Mouse (Mus musculus): ENCODE data around the gene Col12a1. TPM values are rescaled to one million over a fixed set of nuclear protein-coding genes. Genes with fewer than 3 reads are reported as not detected.

The Col12a1 gene
- polyA plus RNA-seq (2012; rRNA removed) = 6.0 and 6.4 TPM in 2 replicates

DNA sequence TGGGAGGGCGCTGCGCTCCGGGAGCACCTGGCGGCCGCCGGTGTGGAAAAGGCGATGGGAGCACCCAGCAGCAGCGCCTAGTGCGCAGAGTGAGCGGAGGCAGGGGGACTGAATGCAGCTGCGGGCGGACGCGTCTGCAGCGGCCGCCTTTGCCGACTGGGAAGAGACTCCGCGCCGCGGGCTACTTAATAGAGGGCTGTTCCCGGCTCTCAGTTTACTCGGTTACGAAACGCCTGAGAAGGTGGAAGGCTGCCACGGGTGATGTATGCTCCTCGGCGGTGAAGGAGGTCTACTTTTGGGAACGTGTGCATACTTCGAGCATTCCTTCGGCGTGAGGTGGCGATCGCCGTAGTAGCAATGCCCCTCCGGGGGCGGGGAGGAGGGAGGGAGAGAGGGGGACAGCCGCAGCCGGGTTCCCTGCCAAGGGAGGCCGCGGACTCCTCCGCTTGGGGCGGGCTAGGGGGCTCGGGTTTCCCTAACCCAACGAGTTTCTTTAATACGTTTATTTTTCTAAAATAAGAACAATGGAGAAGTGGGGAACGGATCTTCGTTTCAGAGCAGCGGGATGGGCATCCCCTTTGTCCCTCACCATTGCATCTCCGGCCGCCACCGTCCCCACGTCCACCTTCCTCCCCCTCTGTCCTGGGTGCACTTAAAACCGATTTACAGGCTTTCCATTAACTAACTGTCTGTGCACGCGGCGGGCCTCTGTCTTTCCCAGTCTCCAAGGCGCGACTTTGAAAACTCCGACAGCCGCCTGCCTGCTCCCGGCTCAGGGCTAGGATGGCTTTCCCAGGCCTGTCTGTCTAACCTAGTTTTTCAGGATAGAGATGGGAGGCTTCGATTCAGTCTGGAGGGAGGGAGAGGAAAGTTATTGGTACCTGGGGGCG, at the start of gene Col12a1:
Gene Col12a1, minus strand, starts transcription at position 351 of the 890 bp plus-strand sequence.
- DNase-seq = peak; percentile 29 to 36
- 1% methylated on average over 64 of the region's 64 CpGs for WGBS
- Histone ChIP-seq H3K4me1 (ENCODE audit: control insufficient read depth, insufficient read depth, low read length) (peaks cover 7% of the 10 kb centered on the region; the same call in 1 of the 2 replicates), H3K27me3 (ENCODE audit: control insufficient read depth, insufficient read depth, low read length) (peaks cover 3% of the 10 kb centered on the region; the same call in 1 of the 2 replicates), H3K4me3 (replicated peaks; ENCODE audit: insufficient read depth, low read depth, low read length) (peak within 1 kb of the TSS; percentile 57), H3K27ac (ENCODE audit: insufficient read depth, low read length) (no peak within 1 kb of the TSS)
- TF ChIP-seq POLR2A (IDR thresholded peaks at IDR 0.05; ENCODE audit: borderline replicate concordance, insufficient read depth, low read length) = no peak
- no peak for TF ChIP-seq CTCF (IDR thresholded peaks at IDR 0.05; ENCODE audit: borderline replicate concordance, insufficient read depth, low read depth, low read length)

DNA sequence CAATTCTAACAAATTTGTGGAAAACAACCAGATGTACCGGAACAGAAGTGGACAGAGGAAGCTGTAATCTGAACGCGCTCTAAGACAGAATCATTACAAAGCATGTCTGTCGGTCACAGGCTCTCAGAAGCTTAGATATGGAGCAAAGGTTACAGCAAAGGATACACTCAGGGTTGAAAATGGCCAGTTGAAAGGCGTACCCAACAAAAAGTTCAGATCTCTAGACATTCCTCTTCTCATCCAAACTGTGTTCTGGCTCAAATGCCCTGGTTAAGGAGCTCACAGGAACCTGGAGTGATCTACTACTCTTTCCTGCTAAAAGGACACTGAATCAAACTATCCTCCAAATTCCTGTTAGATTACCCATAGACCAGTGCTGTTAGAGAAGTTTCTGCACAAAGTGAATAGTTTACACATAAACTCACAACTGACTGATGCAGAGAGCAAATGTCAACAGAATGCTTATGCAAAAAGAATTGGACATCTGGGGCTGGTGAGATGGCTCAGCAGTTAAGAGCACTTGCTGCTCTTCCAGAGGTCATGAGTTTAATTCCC, 48.4 kb upstream of the Col12a1 start:
- Histone ChIP-seq H3K4me1 (ENCODE audit: control insufficient read depth, insufficient read depth, low read length) (no peaks in the 10 kb centered on the region), H3K4me3 (replicated peaks; ENCODE audit: insufficient read depth, low read depth, low read length) (no peak overlapping the region), H3K27me3 (ENCODE audit: control insufficient read depth, insufficient read depth, low read length) (no peaks in the 10 kb centered on the region), H3K27ac (ENCODE audit: insufficient read depth, low read length) (no peak overlapping the region)
- TF ChIP-seq CTCF (IDR thresholded peaks at IDR 0.05; ENCODE audit: borderline replicate concordance, insufficient read depth, low read depth, low read length) (no peak), POLR2A (IDR thresholded peaks at IDR 0.05; ENCODE audit: borderline replicate concordance, insufficient read depth, low read length) (no peak)
- DNase-seq = no peak
- WGBS = 94% methylated on average over 5 of the region's 5 CpGs

DNA sequence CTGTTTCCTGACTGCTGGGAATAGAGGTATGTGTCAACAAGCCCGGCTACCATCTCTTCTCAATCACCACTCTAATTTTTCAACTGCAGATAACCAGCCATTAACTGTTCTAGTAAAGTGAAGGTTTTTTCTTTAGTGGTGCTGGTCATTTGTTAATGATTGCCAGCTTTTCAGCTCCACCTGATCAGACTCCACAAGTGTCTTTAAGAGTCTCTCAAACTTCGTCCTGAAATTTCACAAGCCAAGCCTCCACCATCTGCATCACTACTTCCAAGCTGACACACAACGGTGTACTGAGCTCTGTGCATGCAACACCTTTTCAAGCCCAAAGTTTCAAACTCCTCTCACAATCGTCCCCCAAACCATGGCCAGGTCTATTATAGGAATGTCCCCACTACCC, 46.7 kb upstream of the Col12a1 start:
- Histone ChIP-seq H3K27ac (ENCODE audit: insufficient read depth, low read length) (no peak overlapping the region), H3K4me3 (replicated peaks; ENCODE audit: insufficient read depth, low read depth, low read length) (no peak overlapping the region), H3K4me1 (ENCODE audit: control insufficient read depth, insufficient read depth, low read length) (no peaks in the 10 kb centered on the region), H3K27me3 (ENCODE audit: control insufficient read depth, insufficient read depth, low read length) (no peaks in the 10 kb centered on the region)
- 89% methylated on average over 4 of the region's 4 CpGs for WGBS
- no peak for DNase-seq
- TF ChIP-seq POLR2A (IDR thresholded peaks at IDR 0.05; ENCODE audit: borderline replicate concordance, insufficient read depth, low read length) (no peak), CTCF (IDR thresholded peaks at IDR 0.05; ENCODE audit: borderline replicate concordance, insufficient read depth, low read depth, low read length) (no peak)

DNA sequence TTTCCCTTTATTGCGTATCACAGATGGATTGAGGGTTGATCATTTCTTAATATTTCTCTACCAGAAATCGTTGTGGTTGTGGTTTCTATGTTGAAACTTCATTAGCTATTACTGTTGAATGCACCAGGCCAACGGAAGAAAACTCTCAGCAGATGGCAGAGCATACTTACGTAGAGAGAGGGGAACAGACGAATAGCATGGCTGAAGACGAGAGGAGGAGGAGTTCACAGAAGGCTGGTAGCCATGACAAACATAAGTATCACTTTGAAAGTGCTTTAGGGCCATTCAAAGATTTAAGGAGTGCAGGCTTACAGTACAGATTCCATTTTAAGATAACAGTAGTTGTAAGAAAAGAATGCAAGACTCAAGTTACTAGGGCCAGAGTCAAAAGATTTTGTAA, 43.9 kb upstream of the Col12a1 start:
- no peak overlapping the region for H3K27ac ChIP-seq (ENCODE audit: insufficient read depth, low read length)
- no peaks in the 10 kb centered on the region for H3K27me3 ChIP-seq (ENCODE audit: control insufficient read depth, insufficient read depth, low read length)
- no peak for DNase-seq
- no peaks in the 10 kb centered on the region; the same call in 1 of the 2 replicates for H3K4me1 ChIP-seq (ENCODE audit: control insufficient read depth, insufficient read depth, low read length)
- TF ChIP-seq CTCF (IDR thresholded peaks at IDR 0.05; ENCODE audit: borderline replicate concordance, insufficient read depth, low read depth, low read length) = no peak
- TF ChIP-seq POLR2A (IDR thresholded peaks at IDR 0.05; ENCODE audit: borderline replicate concordance, insufficient read depth, low read length) = no peak
- H3K4me3 ChIP-seq (replicated peaks; ENCODE audit: insufficient read depth, low read depth, low read length) = no peak overlapping the region
- WGBS = 66% methylated on average over 6 of the region's 6 CpGs

DNA sequence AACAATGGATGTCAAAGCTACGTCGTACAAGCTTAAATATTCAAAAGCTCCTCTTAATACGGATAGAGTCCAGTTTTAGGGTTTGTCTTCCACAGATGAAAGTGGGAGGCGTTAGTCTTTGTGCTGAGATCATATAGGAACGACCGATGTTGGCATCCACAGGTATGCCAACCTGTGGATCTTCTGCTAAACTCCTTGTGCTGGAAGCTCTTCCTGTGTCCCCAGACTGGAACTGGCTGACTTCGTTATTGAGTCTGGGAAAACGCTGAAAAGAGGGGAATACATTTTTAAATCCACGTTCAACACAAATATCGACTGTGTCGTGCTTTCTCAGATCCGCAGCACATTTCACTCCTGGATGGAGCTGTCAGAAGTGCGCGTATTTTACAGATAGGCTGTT, 41.4 kb upstream of the Col12a1 start:
- WGBS = 4% methylated on average over 14 of the region's 14 CpGs
- H3K27me3 ChIP-seq (ENCODE audit: control insufficient read depth, insufficient read depth, low read length) = no peaks in the 10 kb centered on the region
- peak overlapping the region; percentile 92 for H3K4me3 ChIP-seq (replicated peaks; ENCODE audit: insufficient read depth, low read depth, low read length)
- H3K4me1 ChIP-seq (ENCODE audit: control insufficient read depth, insufficient read depth, low read length) = no peaks in the 10 kb centered on the region; the same call in 1 of the 2 replicates
- H3K27ac ChIP-seq (ENCODE audit: insufficient read depth, low read length) = no peak overlapping the region
- TF ChIP-seq POLR2A (IDR thresholded peaks at IDR 0.05; ENCODE audit: borderline replicate concordance, insufficient read depth, low read length) (no peak), CTCF (IDR thresholded peaks at IDR 0.05; ENCODE audit: borderline replicate concordance, insufficient read depth, low read depth, low read length) (no peak)
- DNase-seq = no peak

DNA sequence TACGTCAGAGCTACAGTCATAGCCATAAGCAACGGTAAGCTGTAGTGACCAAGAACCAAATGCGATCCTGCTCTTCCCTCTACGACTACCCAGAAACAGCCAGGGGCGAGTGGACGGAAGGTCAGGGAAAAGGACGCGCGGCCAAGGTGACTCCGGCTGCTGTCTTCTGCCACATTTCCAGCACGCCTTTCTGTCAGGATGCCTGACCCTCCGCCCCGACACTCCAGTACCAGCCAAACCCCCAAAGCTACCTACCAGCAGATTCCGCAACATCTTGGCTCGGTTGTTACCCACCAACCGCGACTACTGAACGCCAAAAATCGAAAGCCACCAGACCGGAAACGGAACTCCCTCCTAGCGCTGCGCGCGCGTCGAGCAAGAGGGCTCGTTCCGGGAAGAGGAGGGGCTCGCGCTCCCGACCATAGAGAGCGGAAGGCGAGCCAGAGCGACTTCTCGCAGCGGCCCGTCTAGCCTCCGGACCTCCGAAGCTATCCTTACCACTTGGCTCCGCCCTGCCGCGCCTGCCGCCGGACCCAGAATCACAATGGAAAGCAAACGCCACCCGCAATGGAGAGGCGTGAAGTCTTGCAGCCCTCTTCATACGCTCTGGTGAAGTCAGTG, 40.9 kb upstream of the Col12a1 start, which contains the start of gene Cox7a2:
Gene Cox7a2, minus strand, starts transcription at position 494 of the 621 bp plus-strand sequence.
- Histone ChIP-seq H3K4me1 (ENCODE audit: control insufficient read depth, insufficient read depth, low read length) (no peaks in the 10 kb centered on the region; the same call in 1 of the 2 replicates), H3K27me3 (ENCODE audit: control insufficient read depth, insufficient read depth, low read length) (no peaks in the 10 kb centered on the region), H3K27ac (ENCODE audit: insufficient read depth, low read length) (peak within 1 kb of the TSS; percentile 91), H3K4me3 (replicated peaks; ENCODE audit: insufficient read depth, low read depth, low read length) (peak within 1 kb of the TSS; percentile 92)
- TF ChIP-seq POLR2A (IDR thresholded peaks at IDR 0.05; ENCODE audit: borderline replicate concordance, insufficient read depth, low read length) (peak; percentile 76; the same call in 1 of the 2 replicates), CTCF (IDR thresholded peaks at IDR 0.05; ENCODE audit: borderline replicate concordance, insufficient read depth, low read depth, low read length) (no peak)
- WGBS = under 1% methylated on average over 49 of the region's 49 CpGs
- DNase-seq = peak; percentile 94 to 97

DNA sequence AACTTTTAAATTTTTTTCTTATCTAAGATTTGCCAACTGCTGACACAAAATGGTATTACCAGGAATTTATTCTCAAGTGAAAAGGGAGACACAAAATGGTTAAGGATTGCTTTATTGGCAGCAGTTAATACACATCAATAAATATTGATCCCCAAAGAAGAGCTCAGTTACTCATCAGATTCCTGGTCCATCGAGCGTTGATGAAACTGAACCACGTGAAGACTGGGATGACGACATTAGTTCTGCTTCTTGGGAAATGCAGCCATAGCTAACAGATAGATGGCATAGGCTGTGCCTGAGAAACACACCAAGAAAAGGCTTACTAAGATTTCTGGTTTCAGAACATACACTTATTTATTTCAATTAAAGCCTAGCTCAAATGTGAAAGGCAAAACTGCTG, 36.7 kb upstream of the Col12a1 start:
- H3K27ac ChIP-seq (ENCODE audit: insufficient read depth, low read length) = no peak overlapping the region
- H3K4me1 ChIP-seq (ENCODE audit: control insufficient read depth, insufficient read depth, low read length) = no peaks in the 10 kb centered on the region; the same call in 1 of the 2 replicates
- 85% methylated on average over 4 of the region's 4 CpGs for WGBS
- no peaks in the 10 kb centered on the region for H3K27me3 ChIP-seq (ENCODE audit: control insufficient read depth, insufficient read depth, low read length)
- TF ChIP-seq POLR2A (IDR thresholded peaks at IDR 0.05; ENCODE audit: borderline replicate concordance, insufficient read depth, low read length) (no peak), CTCF (IDR thresholded peaks at IDR 0.05; ENCODE audit: borderline replicate concordance, insufficient read depth, low read depth, low read length) (no peak)
- no peak overlapping the region for H3K4me3 ChIP-seq (replicated peaks; ENCODE audit: insufficient read depth, low read depth, low read length)
- DNase-seq = no peak
